11 mouse cellular contexts compared by ENCODE assay signal in genomic region chr13:44068951-44069350, GRCm38 (mm10).
"Had no signal": no experiment of that assay in that cellular context is flagged by ENCODE, and none has a peak within 500 bp of the region (broad histone marks: within the 10 kb centered on the region; RNA-seq: fewer than 3 reads in every experiment).

No protein-coding gene starts in this region.

- ATAC-seq: liver, postnatal 0 days; lung, postnatal 0 days; midbrain, embryonic 13.5 days; midbrain, embryonic 16.5 days had no signal

- DNase-seq: liver, embryonic 13.5 days; liver, postnatal 0 days; lung, adult 2 months; lung, postnatal 14 days; lung, postnatal 36 days; right cerebral cortex, postnatal 14 days; thymus, adult 18-20 months; thymus, postnatal 36 days had no signal
